ENCODE assay signal across 7 mouse cellular contexts in the genomic region with DNA sequence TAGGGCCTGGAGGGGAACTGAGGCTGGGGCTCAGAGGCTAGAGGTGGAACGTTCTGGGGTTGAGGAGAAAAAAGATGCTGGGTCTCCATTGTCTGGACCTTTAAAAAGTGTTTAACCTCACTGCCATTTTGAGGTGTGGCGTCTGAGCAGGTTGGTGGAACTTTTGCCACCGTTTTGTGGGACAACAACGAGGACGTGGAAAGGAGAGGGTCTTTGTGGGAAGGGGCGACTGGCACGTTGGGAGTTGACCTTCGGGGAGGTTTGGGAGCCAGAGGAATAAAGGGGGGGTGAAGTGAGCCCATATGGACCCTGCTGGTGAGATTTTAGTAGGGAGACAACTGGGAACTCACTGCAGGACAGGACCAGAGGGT. TPM values are rescaled to one million over a fixed set of nuclear protein-coding genes. Genes with fewer than 3 reads are reported as not detected.
DNase-seq lines count a peak whose midpoint lies in the region; ATAC-seq and TF ChIP-seq lines count a peak whose summit lies in the region.

No protein-coding gene starts in this region.

- H3K4me2 ChIP-seq in lung, postnatal 0 days (replicated peaks; ENCODE audit: low read depth, low read length) = peak overlapping the region; percentile 82
- H3K4me2 ChIP-seq in limb, embryonic 13.5 days (replicated peaks) = peak overlapping the region; percentile 92
- H3K4me2 ChIP-seq in stomach, embryonic 14.5 days (replicated peaks; ENCODE audit: low read depth, low read length) = peak overlapping the region; percentile 61

- whole genome bisulfite sequencing in lung, postnatal 0 days = under 1% methylated on average over 8 of the region's 8 CpGs
- 0% methylated on average over 8 of the region's 8 CpGs for WGBS in forebrain, embryonic 10.5 days
- WGBS in limb, embryonic 13.5 days = 0% methylated on average over 8 of the region's 8 CpGs
- WGBS in stomach, embryonic 14.5 days = under 1% methylated on average over 8 of the region's 8 CpGs

- H3K27ac ChIP-seq in lung, postnatal 0 days (ENCODE audit: low read length) = peak overlapping the region; percentile 72
- peak overlapping the region; percentile 94 for H3K27ac ChIP-seq in forebrain, embryonic 10.5 days
- H3K27ac ChIP-seq in limb, embryonic 13.5 days = peak overlapping the region; percentile 89
- peak overlapping the region; percentile 83 for H3K27ac ChIP-seq in stomach, embryonic 14.5 days (ENCODE audit: low read length)

- H3K9me3 ChIP-seq in lung, postnatal 0 days (ENCODE audit: low read length) = no peaks in the 10 kb centered on the region
- no peaks in the 10 kb centered on the region for H3K9me3 ChIP-seq in forebrain, embryonic 10.5 days
- H3K9me3 ChIP-seq in limb, embryonic 13.5 days = no peaks in the 10 kb centered on the region
- H3K9me3 ChIP-seq in stomach, embryonic 14.5 days (ENCODE audit: control insufficient read depth, low read depth, low read length) = no peaks in the 10 kb centered on the region

- H3K36me3 ChIP-seq in lung, postnatal 0 days (ENCODE audit: insufficient read depth, low read length) = peaks cover 37% of the 10 kb centered on the region
- H3K36me3 ChIP-seq in forebrain, embryonic 10.5 days (replicated peaks) = peaks cover 80% of the 10 kb centered on the region
- peaks cover 75% of the 10 kb centered on the region for H3K36me3 ChIP-seq in limb, embryonic 13.5 days
- H3K36me3 ChIP-seq in stomach, embryonic 14.5 days (ENCODE audit: control insufficient read depth, insufficient read depth, low read length) = peaks cover 63% of the 10 kb centered on the region

- peak overlapping the region; percentile 64 for H3K4me3 ChIP-seq in lung, postnatal 0 days (ENCODE audit: low read depth, low read length)
- H3K4me3 ChIP-seq in forebrain, embryonic 10.5 days = peak overlapping the region; percentile 90
- H3K4me3 ChIP-seq in limb, embryonic 13.5 days = peak overlapping the region; percentile 87
- H3K4me3 ChIP-seq in stomach, embryonic 14.5 days (ENCODE audit: low read depth, low read length) = peak overlapping the region; percentile 89

- ATAC-seq in lung, postnatal 0 days = no peak
- no peak for ATAC-seq in limb, embryonic 13.5 days (ENCODE audit: low FRiP score, low read depth)
- ATAC-seq in stomach, embryonic 14.5 days (ENCODE audit: insufficient number of reproducible peaks, insufficient read depth, low FRiP score, low read depth) = no peak

- no peak for DNase-seq in lung, postnatal 0 days (ENCODE audit: low spot score)
- DNase-seq in lung, postnatal 36 days = no peak
- DNase-seq in forebrain, embryonic 10.5 days (ENCODE audit: extremely low spot score, low spot score) = no peak
- DNase-seq in embryo, embryonic 10.5 days (ENCODE audit: low spot score) = no peak
- no peak for DNase-seq in spleen, postnatal 10 days (ENCODE audit: low spot score in 2 of 2)

- 0 out of 2 replicates have a peak, but pooled peaks cover 4% of the 10 kb centered on the region for H3K4me1 ChIP-seq in lung, postnatal 0 days (ENCODE audit: insufficient read depth, low read depth, low read length)
- peaks cover 30% of the 10 kb centered on the region for H3K4me1 ChIP-seq in forebrain, embryonic 10.5 days
- peaks cover 28% of the 10 kb centered on the region for H3K4me1 ChIP-seq in limb, embryonic 13.5 days
- H3K4me1 ChIP-seq in stomach, embryonic 14.5 days (ENCODE audit: control insufficient read depth, insufficient read depth, low read length) = peaks cover 10% of the 10 kb centered on the region; the same call in 1 of the 2 replicates

- no peaks in the 10 kb centered on the region for H3K27me3 ChIP-seq in lung, postnatal 0 days (replicated peaks; ENCODE audit: insufficient read depth, low read length)
- no peaks in the 10 kb centered on the region for H3K27me3 ChIP-seq in forebrain, embryonic 10.5 days (ENCODE audit: poor library complexity, severe bottlenecking)
- H3K27me3 ChIP-seq in limb, embryonic 13.5 days = no peaks in the 10 kb centered on the region
- no peaks in the 10 kb centered on the region for H3K27me3 ChIP-seq in stomach, embryonic 14.5 days (ENCODE audit: control insufficient read depth, insufficient read depth, low read length)

- H3K9ac ChIP-seq in lung, postnatal 0 days (replicated peaks; ENCODE audit: low read depth) = peak overlapping the region; percentile 83
- H3K9ac ChIP-seq in limb, embryonic 13.5 days = peak overlapping the region; percentile 95
- H3K9ac ChIP-seq in stomach, embryonic 14.5 days (replicated peaks; ENCODE audit: low read depth, low read length) = peak overlapping the region; percentile 93

- TF ChIP-seq CTCF in lung, postnatal 0 days (IDR thresholded peaks at IDR 0.05) = no peak

- no peak for TF ChIP-seq EP300 in lung, postnatal 0 days (IDR thresholded peaks at IDR 0.05)

RNA-seq across cellular contexts. Expression of gene Eef1g, which starts 0.5 kb away (rescaled TPM):
- 153 and 159 TPM in 2 replicates for polyA plus RNA-seq in lung, postnatal 0 days (2015; fragmentation: Nextera tagmentation; extraction: Ambion mirVana)
- polyA plus RNA-seq in forebrain, embryonic 10.5 days (2016; fragmentation: Nextera tagmentation; extraction: Ambion mirVana) = 559 and 563 TPM in 2 replicates
- 508 and 512 TPM in 2 replicates for polyA plus RNA-seq in limb, embryonic 13.5 days (2015; fragmentation: Nextera tagmentation; extraction: Ambion mirVana)
- polyA plus RNA-seq in stomach, embryonic 14.5 days (2014; fragmentation: Nextera tagmentation; extraction: Ambion mirVana) = 469 and 470 TPM in 2 replicates

RNA-seq across cellular contexts. Expression of gene Tut1, which starts 13.7 kb away (rescaled TPM):
- polyA plus RNA-seq in lung, postnatal 0 days (2015; fragmentation: Nextera tagmentation; extraction: Ambion mirVana) = 12.8 and 13.6 TPM in 2 replicates
- 40.2 and 49.1 TPM in 2 replicates for polyA plus RNA-seq in forebrain, embryonic 10.5 days (2016; fragmentation: Nextera tagmentation; extraction: Ambion mirVana)
- polyA plus RNA-seq in limb, embryonic 13.5 days (2015; fragmentation: Nextera tagmentation; extraction: Ambion mirVana) = 35.6 and 36.5 TPM in 2 replicates
- polyA plus RNA-seq in stomach, embryonic 14.5 days (2014; fragmentation: Nextera tagmentation; extraction: Ambion mirVana) = 27.2 and 27.6 TPM in 2 replicates

RNA-seq across cellular contexts. Expression of gene Ahnak, which starts 21.7 kb away (rescaled TPM):
- polyA plus RNA-seq in lung, postnatal 0 days (2015; fragmentation: Nextera tagmentation; extraction: Ambion mirVana) = 151 and 163 TPM in 2 replicates
- 6.5 and 7.1 TPM in 2 replicates for polyA plus RNA-seq in forebrain, embryonic 10.5 days (2016; fragmentation: Nextera tagmentation; extraction: Ambion mirVana)
- 35.2 and 35.6 TPM in 2 replicates for polyA plus RNA-seq in limb, embryonic 13.5 days (2015; fragmentation: Nextera tagmentation; extraction: Ambion mirVana)
- 33.4 and 40.6 TPM in 2 replicates for polyA plus RNA-seq in stomach, embryonic 14.5 days (2014; fragmentation: Nextera tagmentation; extraction: Ambion mirVana)

RNA-seq across cellular contexts. Expression of gene Mta2, which starts 25.7 kb away (rescaled TPM):
- 81.8 and 84.7 TPM in 2 replicates for polyA plus RNA-seq in lung, postnatal 0 days (2015; fragmentation: Nextera tagmentation; extraction: Ambion mirVana)
- 202 and 206 TPM in 2 replicates for polyA plus RNA-seq in forebrain, embryonic 10.5 days (2016; fragmentation: Nextera tagmentation; extraction: Ambion mirVana)
- polyA plus RNA-seq in limb, embryonic 13.5 days (2015; fragmentation: Nextera tagmentation; extraction: Ambion mirVana) = 192 and 193 TPM in 2 replicates
- polyA plus RNA-seq in stomach, embryonic 14.5 days (2014; fragmentation: Nextera tagmentation; extraction: Ambion mirVana) = 41.5 and 45.3 TPM in 2 replicates

RNA-seq across cellular contexts. Expression of gene Eml3, which starts 38.0 kb away (rescaled TPM):
- 28.6 and 30.5 TPM in 2 replicates for polyA plus RNA-seq in lung, postnatal 0 days (2015; fragmentation: Nextera tagmentation; extraction: Ambion mirVana)
- 24.0 and 25.7 TPM in 2 replicates for polyA plus RNA-seq in forebrain, embryonic 10.5 days (2016; fragmentation: Nextera tagmentation; extraction: Ambion mirVana)
- 36.9 and 37.2 TPM in 2 replicates for polyA plus RNA-seq in limb, embryonic 13.5 days (2015; fragmentation: Nextera tagmentation; extraction: Ambion mirVana)
- 16.8 and 18.2 TPM in 2 replicates for polyA plus RNA-seq in stomach, embryonic 14.5 days (2014; fragmentation: Nextera tagmentation; extraction: Ambion mirVana)
